Mouse (Mus musculus) cerebellum, adult 8-10 months (tissue): ENCODE results near the gene Mrps30.
"Not testable (repeated sequence)": the region's sequence is repeated elsewhere in the genome, so short reads cannot be mapped to it uniquely, and the experiment has no call there.

ENCODE experiments used
- DNase-seq: peaks from one replicate; pipeline ENCODE4 v3.0.0; 2022

Gene Mrps30

DNA sequence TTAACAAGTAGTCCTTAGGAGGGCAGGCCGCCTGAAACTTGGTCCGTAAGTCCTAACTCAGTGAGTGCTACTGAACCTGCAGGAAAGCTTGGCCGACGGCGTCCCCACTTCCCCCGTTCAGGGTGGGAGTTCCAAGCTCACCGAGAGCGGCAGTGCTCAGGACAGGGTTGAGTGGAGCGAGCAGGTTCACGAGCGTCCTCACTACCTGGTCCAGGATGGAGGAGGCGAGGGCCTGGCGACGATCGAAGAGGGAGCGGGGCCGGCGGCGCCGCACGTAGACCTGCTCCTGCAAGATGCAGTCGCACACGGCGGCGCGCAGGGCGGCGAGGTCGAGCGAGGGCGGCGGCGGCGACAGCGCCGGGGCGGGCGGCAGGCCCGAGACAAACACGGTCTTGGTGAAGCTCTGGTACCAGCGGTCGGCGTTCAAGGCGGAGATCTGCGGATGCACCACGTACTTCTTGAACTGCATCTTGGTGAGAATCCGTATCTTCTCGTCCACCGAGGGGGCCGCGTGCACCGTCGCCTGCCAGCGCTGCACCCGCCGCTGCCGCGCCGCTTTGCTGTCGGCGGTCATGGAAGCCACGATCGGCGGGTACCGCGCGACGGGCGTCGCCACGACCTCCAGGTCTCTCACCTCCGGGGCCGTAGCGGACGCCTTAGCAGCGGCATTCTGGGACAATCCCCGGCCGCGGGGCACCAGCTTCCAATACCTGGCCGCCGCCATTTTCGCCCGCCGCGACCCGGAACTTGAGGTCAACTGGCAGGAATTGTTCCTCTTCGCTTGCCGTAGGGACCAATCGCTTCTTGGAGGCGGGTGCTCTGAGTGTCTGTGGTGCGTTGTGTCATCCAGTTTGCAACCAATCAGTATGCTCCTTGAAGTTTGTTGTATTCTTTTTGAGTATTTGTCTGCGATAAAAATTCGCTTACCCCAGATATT is at the start of gene Mrps30, which contains the start of gene B430218F22Rik:
Mrps30 (minus strand) TSS at position 742 of the 937 bp plus-strand sequence.
B430218F22Rik (plus strand) TSS at position 120 of the 937 bp plus-strand sequence.
- DNase-seq = peak; percentile 93

DNA sequence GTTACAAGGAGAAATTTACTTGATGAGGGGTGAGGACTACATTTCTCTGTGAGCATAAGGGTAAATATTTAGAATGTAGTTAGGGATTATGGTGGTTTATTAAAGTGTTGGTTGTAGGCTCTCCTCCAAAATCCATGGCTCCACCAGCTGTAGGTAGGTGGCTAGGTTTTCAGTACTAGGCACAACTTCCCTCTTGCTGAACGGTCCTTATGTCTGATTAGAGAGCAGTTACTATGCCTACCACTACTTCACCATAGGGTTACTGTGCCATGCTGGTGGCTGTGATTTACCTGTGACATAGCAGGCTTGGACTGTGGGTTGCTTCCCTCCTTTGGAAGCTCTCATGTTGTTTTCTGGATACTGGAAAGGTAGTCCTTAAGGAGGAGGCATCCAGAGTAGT is 33.8 kb upstream of the Mrps30 start:
- DNase-seq = no peak

DNA sequence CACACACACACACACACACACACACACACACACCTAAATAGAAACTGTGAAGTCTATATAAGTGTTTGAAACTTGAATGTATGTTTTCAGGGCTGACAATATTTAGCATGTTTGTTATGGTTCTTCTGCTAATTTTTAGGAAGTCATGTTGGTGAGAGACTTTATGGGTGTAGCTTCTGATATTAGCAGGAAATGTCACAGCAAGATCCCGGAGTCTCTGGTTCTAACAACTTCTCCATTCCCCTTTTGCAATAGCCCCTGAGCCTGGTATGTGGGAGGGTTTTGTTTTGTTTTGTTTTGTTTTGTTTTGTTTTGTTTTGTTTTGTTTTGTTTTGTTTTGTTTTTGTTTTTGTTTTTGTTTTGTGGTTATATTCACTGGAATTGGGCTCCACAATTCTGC is 33.4 kb upstream of the Mrps30 start:
- no peak for DNase-seq

DNA sequence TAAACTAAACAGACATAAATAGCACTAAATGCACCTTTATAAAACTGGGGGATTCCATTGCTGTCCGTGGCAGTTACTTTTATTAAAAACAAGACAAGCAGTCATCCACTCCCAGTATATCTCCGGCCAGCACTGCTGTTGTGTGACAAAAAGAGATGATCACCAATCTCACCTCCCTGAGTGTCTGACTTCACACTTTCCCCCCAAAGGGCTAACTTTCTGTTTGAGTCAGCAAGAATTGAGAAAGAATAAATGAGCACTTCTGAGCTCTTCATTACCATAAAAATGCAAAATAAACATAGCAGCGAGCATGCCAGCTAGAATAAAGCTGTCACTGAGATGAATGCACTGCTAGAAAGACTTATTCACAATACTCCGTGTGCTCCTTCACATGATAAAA is 31.1 kb upstream of the Mrps30 start:
- no peak for DNase-seq

DNA sequence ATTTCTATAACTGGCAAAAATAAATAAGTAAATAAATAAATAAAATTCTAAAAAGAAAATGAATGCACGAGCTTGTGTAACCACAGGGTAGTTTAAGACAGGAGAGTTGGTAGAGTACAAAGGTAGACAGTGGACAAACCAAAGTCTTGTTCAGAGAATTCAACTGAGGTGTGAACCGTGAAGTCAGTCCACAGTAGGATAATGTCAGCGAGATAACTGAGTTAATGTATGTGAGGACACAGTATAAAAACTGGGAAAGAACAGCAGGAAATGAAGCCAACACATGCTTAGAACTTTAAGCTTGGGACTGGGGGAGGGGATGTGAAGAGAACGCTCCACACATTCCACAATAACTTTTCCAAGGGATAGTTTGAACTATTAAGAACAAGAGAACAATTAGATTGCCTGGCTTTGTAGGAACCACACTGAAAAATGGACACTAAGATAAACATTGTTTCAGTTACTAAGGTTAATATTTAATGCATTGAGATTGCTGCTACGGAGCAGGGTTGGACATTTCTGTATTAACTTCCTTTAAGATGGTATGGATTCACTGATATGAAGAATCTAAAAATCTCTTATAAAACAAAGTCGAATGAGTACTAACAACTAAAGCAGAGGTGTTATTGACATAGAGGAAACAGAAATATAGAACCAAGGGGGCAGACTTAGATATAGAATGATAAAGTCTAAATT is 24.4 kb upstream of the Mrps30 start:
- DNase-seq = no peak

DNA sequence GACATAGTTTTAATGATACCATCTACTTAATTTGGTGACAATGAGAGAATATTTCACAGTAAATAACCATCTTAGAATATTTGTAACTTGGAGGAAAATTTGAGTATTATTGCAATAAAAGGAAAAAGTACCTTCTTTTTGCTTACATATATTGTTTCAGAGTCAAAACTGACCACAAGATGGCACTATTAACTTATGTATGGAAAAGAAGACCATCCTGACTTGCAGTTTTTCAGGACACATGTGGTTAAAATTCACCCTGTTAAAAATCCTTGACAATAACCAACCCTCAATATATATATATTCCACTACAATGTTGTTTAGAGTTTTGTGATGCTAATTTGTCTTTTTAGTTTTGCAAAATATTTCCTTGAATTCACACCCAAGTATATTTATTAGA is 16.5 kb upstream of the Mrps30 start:
- no peak for DNase-seq

DNA sequence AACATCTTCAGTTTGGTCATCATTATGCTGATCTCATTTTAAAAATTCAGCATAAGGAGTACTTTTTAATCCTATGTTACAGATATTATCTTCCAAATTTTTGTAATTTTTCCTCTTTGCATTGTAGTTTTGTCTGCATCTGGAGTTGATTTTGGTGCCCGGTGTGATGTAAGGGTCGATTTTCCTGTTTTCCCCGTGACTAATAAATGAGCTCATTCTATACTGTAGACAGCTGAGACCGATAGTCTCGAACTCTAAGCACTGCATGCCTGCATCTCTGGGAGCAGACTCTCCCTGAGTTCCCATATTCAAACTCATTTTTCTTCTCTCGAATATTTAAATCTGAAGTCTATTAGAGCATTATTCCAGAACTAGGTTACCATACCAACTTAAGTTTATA is 13.3 kb upstream of the Mrps30 start:
- DNase-seq = no peak

DNA sequence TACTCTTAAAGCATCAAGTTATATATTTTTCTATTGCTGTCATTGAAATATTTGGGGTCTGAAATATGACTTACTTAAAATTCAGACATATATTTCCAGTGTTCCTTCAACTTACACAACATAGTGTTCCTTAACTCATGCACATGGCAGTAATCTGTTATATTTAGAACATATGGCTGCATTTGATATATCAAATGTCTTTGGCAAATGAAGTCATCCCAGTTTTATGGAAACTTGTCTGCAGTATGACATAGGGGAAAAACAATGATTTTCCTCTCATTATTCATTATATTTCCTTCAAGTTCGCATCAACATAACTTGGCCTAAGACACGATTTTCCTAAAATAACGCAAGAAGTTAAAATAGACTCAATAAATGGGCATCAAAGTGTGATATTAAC is 8.8 kb upstream of the Mrps30 start:
- no peak for DNase-seq

DNA sequence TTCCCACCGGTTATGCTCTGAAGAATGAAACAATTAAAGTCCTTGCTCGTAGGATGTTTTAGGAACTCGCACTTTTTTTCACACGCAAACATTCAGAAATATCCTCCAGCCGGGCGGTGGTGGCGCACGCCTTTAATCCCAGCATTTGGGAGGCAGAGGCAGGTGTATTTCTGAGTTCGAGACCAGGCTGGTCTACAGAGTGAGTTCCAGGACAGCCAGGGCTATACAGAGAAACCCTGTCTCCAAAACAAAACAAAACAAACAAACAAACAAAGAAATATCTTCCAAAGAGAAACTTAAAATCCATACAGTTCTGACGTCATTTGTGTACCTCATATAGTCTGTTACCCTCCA is 373 bp upstream of the Mrps30 start:
- not testable (repeated sequence) for DNase-seq

DNA sequence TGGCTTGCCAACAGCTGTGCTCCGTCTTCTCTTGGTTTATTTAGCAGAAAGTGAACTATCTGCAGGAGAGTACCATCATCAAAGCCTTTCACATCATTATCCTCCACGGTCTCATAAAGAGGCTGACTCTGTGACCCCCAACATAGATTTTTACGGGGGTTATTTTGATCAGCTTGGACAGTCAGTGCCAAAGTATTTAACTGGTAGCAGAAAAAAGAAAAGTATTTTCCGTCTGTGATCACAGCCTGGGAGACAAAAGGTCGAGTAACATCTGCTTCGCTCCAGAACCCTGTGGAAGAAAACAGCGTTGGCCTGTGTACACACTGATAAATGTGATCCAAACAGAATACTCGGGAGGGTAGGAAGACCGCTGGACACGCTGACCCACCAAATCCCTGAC is 6.7 kb downstream of the Mrps30 start:
- no peak for DNase-seq

DNA sequence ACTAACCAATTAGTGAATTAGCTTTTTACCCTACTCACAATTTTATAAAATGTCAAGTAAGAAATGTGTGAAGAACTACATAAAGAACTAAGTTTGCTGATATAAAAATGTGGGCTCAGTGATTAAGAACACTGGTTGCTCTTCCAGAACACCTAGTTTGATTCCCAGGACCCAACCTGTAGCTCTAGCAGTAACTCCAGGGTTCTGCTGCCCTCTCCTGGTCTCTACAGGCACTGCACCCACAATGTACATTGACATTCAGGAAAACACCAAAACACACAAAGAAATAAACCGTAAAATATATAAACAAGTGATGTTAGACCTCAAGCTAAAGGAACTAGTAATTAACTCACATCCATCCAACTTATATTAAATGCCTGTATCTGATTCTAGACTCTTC is 7.9 kb downstream of the Mrps30 start:
- DNase-seq = peak; percentile 46

DNA sequence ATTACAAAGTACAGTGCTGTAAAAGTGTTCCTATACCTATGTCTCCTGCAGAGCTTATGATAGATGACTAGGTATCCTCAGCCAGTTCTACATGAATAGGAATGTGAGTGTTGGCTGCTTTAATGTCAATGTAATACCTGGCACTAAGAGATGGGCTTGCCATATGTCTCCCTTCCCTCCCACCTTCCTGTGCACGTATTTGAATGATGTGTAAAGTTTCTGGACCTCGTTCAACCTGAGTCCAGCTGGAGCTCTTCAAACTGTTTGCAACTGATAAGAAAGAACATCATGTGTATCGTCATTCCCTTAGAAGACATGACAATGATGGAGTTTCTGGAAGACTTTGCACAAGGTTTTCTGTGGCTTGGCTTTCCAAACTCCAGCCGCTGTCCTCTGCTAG is 14.2 kb downstream of the Mrps30 start:
- DNase-seq = no peak

DNA sequence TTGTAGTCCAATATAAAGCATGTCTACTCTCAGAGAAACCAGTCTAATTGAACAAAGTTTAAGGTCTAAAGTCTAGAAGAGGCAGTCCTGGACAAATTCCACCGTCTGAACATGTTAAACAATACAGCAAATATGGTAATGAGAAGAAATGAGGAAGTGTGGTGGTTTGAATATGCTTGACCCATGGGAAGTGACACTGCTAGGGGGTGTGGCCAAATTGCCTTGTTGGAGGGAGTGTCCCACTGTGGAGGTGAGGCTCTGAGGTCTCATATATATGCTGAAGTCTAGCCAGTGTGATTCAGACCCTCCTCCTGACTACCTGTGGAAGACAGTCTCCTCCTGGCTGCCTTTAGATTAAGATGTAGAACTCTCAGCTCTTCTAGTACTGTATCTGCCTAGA is 21.3 kb downstream of the Mrps30 start:
- no peak for DNase-seq

DNA sequence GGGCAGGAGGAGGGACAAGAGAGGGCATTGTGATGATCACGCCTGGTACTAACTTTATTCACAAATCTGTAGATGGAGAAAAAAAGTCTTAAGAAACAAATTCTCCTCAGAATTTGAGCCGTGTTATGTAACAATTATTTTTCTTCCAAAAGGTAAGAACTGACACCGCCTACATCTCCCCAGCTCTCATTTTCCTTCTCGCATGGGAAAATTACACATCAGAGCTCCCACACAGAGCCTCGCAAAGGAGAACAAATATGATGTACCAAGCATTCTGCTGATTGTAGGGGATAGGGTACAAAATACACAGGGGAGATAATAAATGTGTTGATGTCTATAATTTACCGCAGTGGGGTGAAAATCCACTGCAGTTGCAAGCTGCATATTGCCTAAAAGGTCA is 23.7 kb downstream of the Mrps30 start:
- no peak for DNase-seq

DNA sequence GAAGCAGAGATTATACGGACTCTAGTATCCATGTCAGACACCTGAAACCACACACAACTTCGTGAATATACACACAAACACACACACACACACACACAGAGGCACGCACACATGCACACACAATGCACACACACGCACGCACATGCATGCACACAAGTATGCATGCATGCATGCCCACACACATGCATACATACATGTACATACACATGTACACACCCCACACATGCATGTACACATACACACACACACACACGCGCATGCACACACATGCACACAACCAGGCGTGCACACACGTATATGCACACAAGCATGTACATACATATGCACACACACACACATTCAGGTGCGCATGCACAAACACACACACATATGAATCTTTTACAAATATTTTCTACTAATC is 36.2 kb downstream of the Mrps30 start:
- DNase-seq = no peak

DNA sequence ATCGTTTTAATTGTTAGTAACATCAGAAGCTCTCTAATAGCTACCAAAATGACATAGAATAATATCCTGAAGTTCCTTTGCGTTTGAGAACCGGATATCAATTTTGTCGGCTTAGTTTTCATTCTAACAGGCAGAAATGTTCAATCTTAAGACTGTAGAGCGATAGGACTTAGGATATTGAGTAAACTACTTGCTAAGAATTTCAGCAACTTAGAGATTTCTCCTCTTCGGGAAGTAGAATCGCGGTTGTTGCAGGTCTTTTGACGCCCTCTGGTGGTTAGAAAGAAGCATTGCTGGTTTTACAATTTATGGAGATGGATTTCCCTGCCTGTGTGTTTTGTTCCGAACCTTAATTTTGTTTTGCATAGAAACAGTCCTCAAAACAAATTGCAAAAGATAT is 36.8 kb downstream of the Mrps30 start:
- peak; percentile 12 for DNase-seq
